In genomic region chr17:56765431-56765830, GRCm38 (mm10) we compare ENCODE assay signal across 7 mouse cellular contexts. TPM values are rescaled to one million over a fixed set of nuclear protein-coding genes. Genes with fewer than 3 reads are reported as not detected.
DNase-seq lines count a peak whose midpoint lies in the region; ATAC-seq and TF ChIP-seq lines count a peak whose summit lies in the region.

No protein-coding gene starts in this region.

- intact Hi-C loops in left cerebral cortex, adult 2 months (cut with DNase I), result no loop called here

- H3K9ac ChIP-seq in embryonic facial prominence, embryonic 11.5 days (replicated peaks; ENCODE audit: low read length), result peak overlapping the region; percentile 76; the same call in 1 of the 2 replicates
- H3K9ac ChIP-seq in hindbrain, embryonic 15.5 days, result peak overlapping the region; percentile 69
- peak overlapping the region; percentile 82 for H3K9ac ChIP-seq in midbrain, postnatal 0 days (replicated peaks; ENCODE audit: low read length, poor library complexity, severe bottlenecking)

- TF ChIP-seq CTCF in left cerebral cortex, adult 2 months (IDR thresholded peaks at IDR 0.05), result no peak
- TF ChIP-seq CTCF in midbrain, postnatal 0 days (IDR thresholded peaks at IDR 0.05), result no peak

- 59% methylated on average over 12 of the region's 12 CpGs for WGBS in embryonic facial prominence, embryonic 11.5 days
- WGBS in hindbrain, embryonic 15.5 days, result 56% methylated on average over 12 of the region's 12 CpGs
- 63% methylated on average over 12 of the region's 12 CpGs for WGBS in midbrain, postnatal 0 days

- no peaks in the 10 kb centered on the region for H3K9me3 ChIP-seq in embryonic facial prominence, embryonic 11.5 days (replicated peaks; ENCODE audit: control insufficient read depth, low read length)
- H3K9me3 ChIP-seq in hindbrain, embryonic 15.5 days, result no peaks in the 10 kb centered on the region
- no peaks in the 10 kb centered on the region for H3K9me3 ChIP-seq in midbrain, postnatal 0 days (ENCODE audit: low read length)

- H3K27ac ChIP-seq in left cerebral cortex, adult 2 months, result peak overlapping the region; percentile 97
- H3K27ac ChIP-seq in embryonic facial prominence, embryonic 11.5 days (replicated peaks; ENCODE audit: low read depth, low read length), result no peak overlapping the region
- H3K27ac ChIP-seq in hindbrain, embryonic 15.5 days (replicated peaks), result peak overlapping the region; percentile 97
- peak overlapping the region; percentile 96; the same call in 1 of the 2 replicates for H3K27ac ChIP-seq in midbrain, postnatal 0 days (ENCODE audit: low read depth, low read length)

- ATAC-seq in embryonic facial prominence, embryonic 11.5 days (replicated peaks; ENCODE audit: insufficient number of reproducible peaks, low FRiP score, low TSS enrichment, low read depth), result peak; percentile 11; the same call in 1 of the 2 replicates
- ATAC-seq in hindbrain, embryonic 15.5 days (ENCODE audit: low FRiP score, low read depth), result peak; percentile 12; the same call in 1 of the 2 replicates
- no peak for ATAC-seq in midbrain, postnatal 0 days (ENCODE audit: low FRiP score)
- ATAC-seq in activated CD4-positive, CD25-positive, alpha-beta regulatory T cell, adult 4 months, result no peak

- H3K4me3 ChIP-seq in left cerebral cortex, adult 2 months, result peak overlapping the region; percentile 53
- peak overlapping the region; percentile 81 for H3K4me3 ChIP-seq in embryonic facial prominence, embryonic 11.5 days (ENCODE audit: low read depth, low read length)
- peak overlapping the region; percentile 66 for H3K4me3 ChIP-seq in hindbrain, embryonic 15.5 days
- H3K4me3 ChIP-seq in midbrain, postnatal 0 days (ENCODE audit: low read depth, low read length), result peak overlapping the region; percentile 63

- H3K36me3 ChIP-seq in embryonic facial prominence, embryonic 11.5 days (replicated peaks; ENCODE audit: control insufficient read depth, insufficient read depth, low read depth, low read length), result no peaks in the 10 kb centered on the region; the same call in 1 of the 2 replicates
- peaks cover 27% of the 10 kb centered on the region for H3K36me3 ChIP-seq in hindbrain, embryonic 15.5 days
- H3K36me3 ChIP-seq in midbrain, postnatal 0 days (ENCODE audit: insufficient read depth, low read length), result peaks cover 37% of the 10 kb centered on the region

- H3K4me1 ChIP-seq in embryonic facial prominence, embryonic 11.5 days (ENCODE audit: control insufficient read depth, insufficient read depth, low read length), result peaks cover 3% of the 10 kb centered on the region; the same call in 1 of the 2 replicates
- peaks cover 26% of the 10 kb centered on the region for H3K4me1 ChIP-seq in hindbrain, embryonic 15.5 days (replicated peaks)
- peaks cover 15% of the 10 kb centered on the region for H3K4me1 ChIP-seq in midbrain, postnatal 0 days (ENCODE audit: insufficient read depth, low read length)

- H3K4me2 ChIP-seq in embryonic facial prominence, embryonic 11.5 days (ENCODE audit: low read depth, low read length), result peak overlapping the region; percentile 43
- peak overlapping the region; percentile 68 for H3K4me2 ChIP-seq in hindbrain, embryonic 15.5 days
- peak overlapping the region; percentile 73 for H3K4me2 ChIP-seq in midbrain, postnatal 0 days (ENCODE audit: low read depth, low read length, poor library complexity, severe bottlenecking)

- no peaks in the 10 kb centered on the region for H3K27me3 ChIP-seq in embryonic facial prominence, embryonic 11.5 days (ENCODE audit: control insufficient read depth, insufficient read depth, low read length)
- H3K27me3 ChIP-seq in hindbrain, embryonic 15.5 days, result 0 out of 2 replicates have a peak, but pooled peaks cover 3% of the 10 kb centered on the region
- H3K27me3 ChIP-seq in midbrain, postnatal 0 days (ENCODE audit: insufficient read depth, low read length), result no peaks in the 10 kb centered on the region

- no peak for DNase-seq in left cerebral cortex, adult 2 months (ENCODE audit: extremely low spot score in 1 of 2, low spot score in 2 of 2)
- DNase-seq in left cerebral cortex, adult 11 months (ENCODE audit: low spot score), result no peak
- DNase-seq in embryonic facial prominence, embryonic 11.5 days (ENCODE audit: low spot score), result no peak
- DNase-seq in midbrain, postnatal 0 days (ENCODE audit: low spot score), result no peak
- DNase-seq in frontal cortex, postnatal 10 days (ENCODE audit: low spot score in 2 of 2), result no peak

RNA-seq across cellular contexts. Expression of gene Dus3l, which starts 0.9 kb away (rescaled TPM):
- 10 to 100 TPM; 69.0 to 73.5 TPM for total RNA-seq in left cerebral cortex, adult 2 months (2021)
- 30.1 and 32.3 TPM in 2 replicates for polyA plus RNA-seq in embryonic facial prominence, embryonic 11.5 days (2014; fragmentation: Nextera tagmentation; extraction: Ambion mirVana)
- 89.7 and 96.9 TPM in 2 replicates for polyA plus RNA-seq in hindbrain, embryonic 15.5 days (2015; fragmentation: Nextera tagmentation; extraction: Ambion mirVana)
- 91.0 and 93.8 TPM in 2 replicates for total RNA-seq in midbrain, postnatal 0 days (2014; rRNA removed)
- polyA plus RNA-seq in midbrain, postnatal 0 days (2015; fragmentation: Nextera tagmentation; extraction: Ambion mirVana), result 103 and 114 TPM in 2 replicates
- polyA plus RNA-seq in activated CD4-positive, CD25-positive, alpha-beta regulatory T cell, adult 4 months (2017; shearing (Covaris generic)), result 10 to 100 TPM; 24.3 to 32.7 TPM

RNA-seq across cellular contexts. Expression of gene Prr22, which starts 4.6 kb away (rescaled TPM):
- 1 to 10 TPM; 1.3 to 2.6 TPM for total RNA-seq in left cerebral cortex, adult 2 months (2021)
- polyA plus RNA-seq in embryonic facial prominence, embryonic 11.5 days (2014; fragmentation: Nextera tagmentation; extraction: Ambion mirVana), result 0.66 and 0.72 TPM in 2 replicates
- polyA plus RNA-seq in hindbrain, embryonic 15.5 days (2015; fragmentation: Nextera tagmentation; extraction: Ambion mirVana), result 0.54 and 1.0 TPM in 2 replicates
- 0.44 and 1.3 TPM in 2 replicates for total RNA-seq in midbrain, postnatal 0 days (2014; rRNA removed)
- 0.61 and 1.1 TPM in 2 replicates for polyA plus RNA-seq in midbrain, postnatal 0 days (2015; fragmentation: Nextera tagmentation; extraction: Ambion mirVana)
- polyA plus RNA-seq in activated CD4-positive, CD25-positive, alpha-beta regulatory T cell, adult 4 months (2017; shearing (Covaris generic)), result under 1 TPM; 0.33 to 0.74 TPM

RNA-seq across cellular contexts. Expression of gene Nrtn, which starts 8.1 kb away (rescaled TPM):
- total RNA-seq in left cerebral cortex, adult 2 months (2021), result 1 to 10 TPM; 4.1 to 4.5 TPM
- polyA plus RNA-seq in embryonic facial prominence, embryonic 11.5 days (2014; fragmentation: Nextera tagmentation; extraction: Ambion mirVana), result 6.7 and 7.8 TPM in 2 replicates
- polyA plus RNA-seq in hindbrain, embryonic 15.5 days (2015; fragmentation: Nextera tagmentation; extraction: Ambion mirVana), result 2.5 and 2.6 TPM in 2 replicates
- total RNA-seq in midbrain, postnatal 0 days (2014; rRNA removed), result 12.5 and 13.4 TPM in 2 replicates
- polyA plus RNA-seq in midbrain, postnatal 0 days (2015; fragmentation: Nextera tagmentation; extraction: Ambion mirVana), result 7.4 and 8.0 TPM in 2 replicates
- polyA plus RNA-seq in activated CD4-positive, CD25-positive, alpha-beta regulatory T cell, adult 4 months (2017; shearing (Covaris generic)), result not detected

RNA-seq across cellular contexts. Expression of gene Vmac, which starts 47.6 kb away (rescaled TPM):
- 10 to 100 TPM in 1 of 2 experiments, 1 to 10 TPM in 1; 8.8 to 12.7 TPM for total RNA-seq in left cerebral cortex, adult 2 months (2021)
- polyA plus RNA-seq in embryonic facial prominence, embryonic 11.5 days (2014; fragmentation: Nextera tagmentation; extraction: Ambion mirVana), result 14.7 and 15.5 TPM in 2 replicates
- 15.2 and 16.7 TPM in 2 replicates for polyA plus RNA-seq in hindbrain, embryonic 15.5 days (2015; fragmentation: Nextera tagmentation; extraction: Ambion mirVana)
- total RNA-seq in midbrain, postnatal 0 days (2014; rRNA removed), result 32.3 and 36.9 TPM in 2 replicates
- 19.2 and 19.8 TPM in 2 replicates for polyA plus RNA-seq in midbrain, postnatal 0 days (2015; fragmentation: Nextera tagmentation; extraction: Ambion mirVana)
- 1 to 10 TPM; 6.0 TPM for polyA plus RNA-seq in activated CD4-positive, CD25-positive, alpha-beta regulatory T cell, adult 4 months (2017; shearing (Covaris generic))

RNA-seq across cellular contexts. Expression of gene Ndufa11, which starts 47.9 kb away (rescaled TPM):
- total RNA-seq in left cerebral cortex, adult 2 months (2021), result 100 to 1,000 TPM; 202 to 208 TPM
- polyA plus RNA-seq in embryonic facial prominence, embryonic 11.5 days (2014; fragmentation: Nextera tagmentation; extraction: Ambion mirVana), result 352 and 362 TPM in 2 replicates
- 579 and 588 TPM in 2 replicates for polyA plus RNA-seq in hindbrain, embryonic 15.5 days (2015; fragmentation: Nextera tagmentation; extraction: Ambion mirVana)
- 335 and 480 TPM in 2 replicates for total RNA-seq in midbrain, postnatal 0 days (2014; rRNA removed)
- polyA plus RNA-seq in midbrain, postnatal 0 days (2015; fragmentation: Nextera tagmentation; extraction: Ambion mirVana), result 630 and 676 TPM in 2 replicates
- 100 to 1,000 TPM; 272 to 279 TPM for polyA plus RNA-seq in activated CD4-positive, CD25-positive, alpha-beta regulatory T cell, adult 4 months (2017; shearing (Covaris generic))

Comparison
In these comparisons a context has a peak if more than half of its experiments do, and no peak if none do; other contexts are left out.
1. ATAC-seq: peak in embryonic facial prominence, embryonic 11.5 days (single experiment) and hindbrain, embryonic 15.5 days (single experiment); none in midbrain, postnatal 0 days (single experiment) and activated CD4-positive, CD25-positive, alpha-beta regulatory T cell, adult 4 months (single experiment).
2. Peak in every context shown above with its lines, with median percentiles within 50 percentile points of each other: H3K4me3 ChIP-seq, H3K4me2 ChIP-seq and H3K9ac ChIP-seq.